Mouse (Mus musculus) natural killer cell, adult 2 months (primary cell): Measurements from ENCODE around the gene Ppm1l.

Experiments used
- DNase-seq, 2 experiments: peaks; one replicate each; pipeline ENCODE4 v3.0.0; 2022; ENCODE audit warnings: low spot score in 2 of 2

Ppm1l gene

DNA sequence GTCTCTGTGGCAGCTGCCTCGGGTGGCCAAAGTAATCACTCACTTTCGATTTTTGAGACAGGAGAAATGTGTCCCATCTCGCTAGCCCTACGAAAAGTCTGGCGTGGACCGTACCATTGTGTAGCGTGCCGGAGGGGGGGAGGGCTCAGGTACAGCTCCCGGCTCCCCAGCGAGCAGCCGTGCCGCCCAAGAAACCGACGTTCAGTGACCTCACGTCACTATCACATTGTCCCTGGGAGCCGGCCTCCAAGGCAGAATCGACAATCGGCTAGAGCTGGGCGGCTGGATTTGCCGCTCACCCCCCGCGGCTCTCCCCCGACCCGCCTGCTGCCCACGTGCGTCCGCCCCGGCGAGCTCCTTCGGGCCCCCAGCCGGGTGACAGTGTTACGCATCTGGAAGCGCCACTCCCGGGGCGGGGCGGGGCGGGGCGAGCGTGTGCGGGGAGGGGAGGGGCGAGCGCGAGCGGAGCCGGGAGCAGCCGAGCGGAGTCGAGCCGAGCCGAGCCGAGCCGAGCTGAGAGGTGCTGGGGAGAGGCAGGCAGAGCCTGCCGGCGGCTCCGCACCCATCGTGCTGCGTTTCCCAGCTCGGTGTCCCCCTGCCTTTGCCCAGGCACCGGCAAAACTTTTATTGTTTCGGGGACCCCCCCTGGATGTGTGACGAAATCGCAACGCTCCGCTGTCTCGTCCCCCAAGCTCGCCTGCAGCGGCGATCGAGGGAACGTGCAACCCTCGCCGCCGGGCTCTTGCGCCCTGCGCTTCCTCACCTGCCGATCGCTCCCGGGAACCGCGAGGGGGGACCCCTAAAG is at the start of gene Ppm1l:
Gene Ppm1l (plus strand): TSS at position 471 of the 805 bp plus-strand sequence.
- peak; percentile 92 to 95 for DNase-seq

DNA sequence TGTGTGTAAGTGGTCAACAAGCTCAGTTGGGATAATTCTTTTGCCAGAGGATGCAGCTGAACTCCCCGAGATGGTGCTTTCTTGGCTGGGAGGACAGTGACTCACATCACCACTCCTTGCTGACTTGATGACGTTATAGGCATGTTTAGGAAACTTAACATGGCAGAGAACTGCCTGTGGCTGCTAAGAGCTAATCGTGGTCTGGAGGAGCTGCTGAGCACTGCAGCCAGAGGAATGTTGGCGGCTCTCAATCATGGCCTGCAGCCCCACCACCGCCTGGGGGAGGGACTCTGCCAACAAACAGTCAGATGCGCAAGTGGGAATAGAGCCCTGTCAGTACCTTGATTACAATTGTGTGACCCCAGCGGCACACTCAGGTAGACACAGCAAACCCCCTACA is 44.8 kb upstream of the Ppm1l start:
- DNase-seq = no peak

DNA sequence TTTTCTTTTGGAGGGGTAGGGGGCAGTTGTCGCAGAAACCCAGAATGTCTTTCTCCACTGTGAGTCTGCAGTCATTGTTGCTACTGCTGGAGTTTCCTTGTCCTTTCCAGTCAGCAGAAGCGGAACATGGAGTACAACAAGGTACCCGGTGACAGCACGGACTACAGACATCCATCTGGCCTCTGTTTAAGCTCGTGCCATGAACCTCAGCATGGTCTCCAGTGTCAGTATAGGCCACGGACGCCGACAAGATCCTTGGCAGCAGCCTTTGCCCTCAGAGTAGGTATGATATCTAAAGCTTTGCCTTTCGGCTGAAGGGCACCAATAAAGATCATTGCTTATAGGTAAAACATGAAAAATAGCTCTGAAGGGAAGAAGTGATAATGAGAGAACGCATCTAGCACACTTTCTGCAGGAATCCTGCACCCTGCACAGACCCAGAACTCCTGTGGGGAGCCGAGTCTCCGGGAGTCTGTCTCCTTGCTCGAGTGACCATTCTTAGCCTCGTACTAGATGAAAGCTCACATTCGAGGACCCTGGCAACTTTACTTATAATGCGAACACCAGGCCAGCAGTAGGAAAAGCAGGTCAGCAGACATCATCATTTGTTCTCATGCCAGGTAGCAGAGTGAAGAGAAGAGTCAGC is 42.5 kb upstream of the Ppm1l start:
- DNase-seq = no peak

DNA sequence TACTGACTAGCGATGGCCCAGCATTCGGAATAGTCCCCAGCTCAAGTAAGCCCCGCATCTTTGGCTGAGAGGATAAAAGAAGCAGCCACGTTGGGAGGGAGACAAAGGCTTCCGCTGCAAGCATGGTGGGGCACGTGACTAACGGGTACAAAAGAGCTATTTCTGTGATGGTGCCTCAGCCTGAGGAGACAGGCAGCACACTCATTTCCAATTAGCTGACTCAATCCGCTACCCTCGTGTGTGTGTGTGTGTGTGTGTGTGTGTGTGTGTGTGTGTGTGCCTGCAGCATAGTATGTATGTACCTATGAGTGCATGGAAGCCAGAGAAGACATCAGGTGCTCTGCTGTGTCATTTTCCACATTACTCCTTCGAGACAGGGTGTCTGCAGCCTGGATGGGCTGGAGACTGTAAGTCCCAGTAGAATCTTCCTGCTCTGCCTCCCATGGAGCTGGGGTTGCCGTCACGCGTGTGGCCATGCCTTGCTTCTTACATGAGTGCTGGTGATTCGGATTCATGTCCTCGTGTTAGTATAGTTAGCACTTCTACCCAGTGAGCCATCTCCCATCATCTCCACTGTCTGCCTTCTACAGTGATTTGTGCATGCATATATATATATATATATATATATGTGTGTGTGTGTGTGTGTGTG is 41.9 kb upstream of the Ppm1l start:
- DNase-seq = no peak

DNA sequence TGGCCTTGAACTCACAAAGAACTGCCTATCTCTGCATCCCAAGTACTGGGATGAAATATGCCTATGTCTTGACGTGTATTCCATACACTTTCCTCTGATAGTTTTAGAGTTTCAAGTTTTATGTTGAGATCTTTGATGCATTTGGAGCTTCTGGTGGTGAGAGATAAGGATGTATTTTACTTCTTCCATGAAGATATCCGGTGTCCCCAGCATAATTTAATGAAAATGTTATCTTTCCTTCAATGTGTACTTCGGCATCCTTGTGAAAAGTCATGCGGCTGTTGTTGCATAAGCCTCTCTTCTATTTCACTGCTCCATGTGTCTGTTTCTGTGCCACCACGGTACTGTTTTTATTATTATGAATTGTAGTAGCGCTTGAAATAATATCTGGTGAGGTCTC is 38.0 kb upstream of the Ppm1l start:
- no peak for DNase-seq

DNA sequence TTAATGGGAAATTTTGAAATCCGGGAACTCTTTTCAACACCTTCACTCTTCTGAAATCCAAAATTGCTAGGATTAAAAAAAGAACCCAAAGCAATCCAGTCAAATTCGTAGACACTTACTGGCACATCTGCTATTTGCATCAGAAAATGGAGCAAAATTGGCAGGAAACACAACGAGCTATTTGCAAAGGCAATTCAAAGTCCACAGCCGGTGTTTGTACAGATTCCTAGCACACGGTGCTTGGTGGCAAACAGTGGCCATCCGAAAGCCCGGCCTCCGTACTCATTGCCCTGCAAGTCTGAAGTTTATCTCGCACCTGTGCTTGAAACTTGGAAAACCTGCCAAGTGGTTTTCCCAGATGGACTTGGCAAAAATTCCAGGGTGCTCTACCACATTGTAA is 34.3 kb upstream of the Ppm1l start:
- DNase-seq = no peak

DNA sequence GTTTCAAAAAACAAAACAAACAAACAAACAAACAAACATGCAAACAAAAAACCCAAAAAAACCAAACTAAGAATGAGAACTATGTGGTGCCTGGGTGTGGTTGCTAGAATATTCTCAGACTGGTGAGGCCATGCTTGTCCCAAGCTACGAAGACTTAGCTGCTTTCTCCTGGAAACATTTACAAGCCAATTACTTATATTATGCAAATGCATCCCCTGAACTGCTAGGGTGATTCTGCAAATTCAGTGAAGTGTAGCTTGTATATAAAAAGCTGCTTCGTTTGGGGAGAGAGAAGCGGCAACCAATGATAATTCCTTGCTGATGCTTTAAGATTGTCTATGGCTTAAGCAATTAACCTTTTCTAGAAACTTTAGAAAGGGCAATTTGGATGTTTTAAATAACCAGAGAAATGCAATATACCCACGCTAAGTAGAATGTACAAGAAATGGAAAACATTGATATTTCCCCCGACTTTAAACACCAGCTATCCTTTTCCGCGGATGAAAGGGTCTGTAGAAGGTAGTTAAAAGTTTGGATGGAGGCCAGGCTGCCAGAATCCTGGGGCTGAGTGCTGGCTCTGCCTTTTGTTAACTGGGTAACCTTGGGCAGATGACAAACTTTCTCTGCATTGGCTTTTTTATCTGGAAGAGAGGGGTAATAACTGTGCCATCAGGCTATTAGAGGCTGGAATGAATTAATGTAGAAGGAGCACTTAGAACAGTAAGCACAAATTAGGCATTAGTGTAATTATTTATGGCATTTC is 33.4 kb upstream of the Ppm1l start:
- DNase-seq = no peak

DNA sequence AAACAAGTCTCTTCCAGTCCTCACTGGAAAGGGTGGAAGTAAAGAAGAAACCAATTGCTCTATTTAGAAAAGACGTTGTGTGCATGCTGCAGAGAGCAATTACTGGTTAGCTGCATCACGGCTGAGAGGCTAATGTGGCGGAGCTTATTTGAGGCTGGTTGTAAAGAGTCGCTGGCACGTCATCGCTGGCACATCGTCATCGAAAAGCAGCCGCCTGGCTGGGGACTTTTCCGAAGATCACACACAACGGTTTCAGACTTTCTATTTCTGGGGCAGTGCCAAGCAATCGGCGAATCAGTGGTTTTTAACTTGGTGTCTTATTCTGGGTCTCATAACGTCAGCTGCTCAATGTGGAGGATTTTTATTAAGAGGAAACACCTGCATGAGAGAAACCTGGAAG is 26.8 kb upstream of the Ppm1l start:
- peak; percentile 68 to 80 for DNase-seq

DNA sequence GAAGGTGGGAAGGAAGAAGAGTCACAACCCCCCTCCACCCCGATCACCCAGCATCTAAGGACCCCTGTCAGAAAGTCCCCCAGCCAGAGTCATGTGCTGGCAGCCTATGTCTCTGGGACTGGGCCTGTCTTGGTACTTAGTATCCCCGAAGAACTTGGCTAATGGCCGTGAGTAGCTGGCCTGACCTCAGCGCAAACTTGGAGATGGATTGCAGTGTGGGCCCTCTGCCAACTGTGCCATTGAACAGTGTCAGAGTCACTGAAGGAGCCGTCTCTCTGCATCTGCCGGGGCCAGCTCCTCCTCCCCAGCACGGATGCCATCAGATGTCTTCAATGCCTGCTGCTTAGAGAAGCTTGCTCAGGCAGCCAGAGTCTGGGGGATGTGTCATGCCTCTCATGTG is 26.4 kb upstream of the Ppm1l start:
- DNase-seq = no peak

DNA sequence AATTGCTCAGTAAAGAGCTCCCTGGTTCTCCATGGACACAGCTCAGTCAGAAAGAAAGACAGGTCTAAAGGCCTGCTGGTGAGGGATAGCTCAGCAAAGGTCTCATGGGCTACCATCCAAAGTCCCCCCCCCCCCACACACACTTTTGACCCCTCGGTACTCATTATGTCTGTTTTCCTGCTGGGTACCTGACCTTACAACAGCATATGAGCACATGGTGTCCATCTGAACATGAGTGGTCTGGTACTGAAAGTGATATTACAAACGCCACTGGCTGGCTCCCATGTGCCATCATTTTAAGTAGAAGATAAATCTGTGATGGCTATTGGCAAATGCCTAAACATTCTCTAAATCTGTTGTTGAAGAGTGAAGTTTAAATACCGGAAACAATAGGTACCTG is 25.8 kb upstream of the Ppm1l start:
- DNase-seq = no peak

DNA sequence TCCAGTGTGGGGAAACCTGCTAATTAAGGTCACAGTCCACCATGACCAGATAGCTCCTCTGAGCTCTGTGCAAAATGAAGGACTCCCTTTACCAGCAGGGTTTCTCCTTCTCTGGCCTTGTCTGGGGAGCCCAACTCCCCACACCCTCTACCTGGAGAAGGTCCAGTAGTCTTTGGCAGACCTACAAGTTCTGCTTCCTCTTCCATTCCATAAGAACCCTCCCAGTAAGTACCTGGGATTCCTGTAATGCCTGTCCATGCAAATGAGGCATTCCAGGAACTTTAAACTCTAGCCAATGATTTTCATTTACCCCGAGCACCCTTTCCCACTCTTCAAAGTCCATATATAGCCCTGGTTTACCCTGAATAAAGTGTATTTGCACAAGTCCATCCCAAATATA is 24.0 kb upstream of the Ppm1l start:
- DNase-seq = no peak

DNA sequence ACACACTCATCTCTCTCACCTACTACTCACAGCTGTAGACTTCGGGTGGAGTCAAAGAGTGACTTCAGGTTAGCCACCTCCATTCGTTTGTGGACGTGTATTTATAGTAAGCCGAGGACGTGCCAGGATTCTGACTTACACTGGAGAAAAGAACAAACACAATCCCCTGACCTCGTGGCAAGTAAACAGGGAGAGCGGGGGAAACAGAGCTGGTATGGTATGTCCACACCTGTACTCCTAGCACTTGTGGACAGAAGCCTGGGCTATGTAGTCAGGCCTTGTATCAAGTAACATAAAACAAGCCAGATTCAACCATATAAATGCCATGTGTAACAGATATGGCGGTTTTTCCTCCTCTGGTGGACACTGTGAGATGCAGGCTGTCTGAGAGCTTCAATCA is 20.4 kb upstream of the Ppm1l start:
- no peak for DNase-seq

DNA sequence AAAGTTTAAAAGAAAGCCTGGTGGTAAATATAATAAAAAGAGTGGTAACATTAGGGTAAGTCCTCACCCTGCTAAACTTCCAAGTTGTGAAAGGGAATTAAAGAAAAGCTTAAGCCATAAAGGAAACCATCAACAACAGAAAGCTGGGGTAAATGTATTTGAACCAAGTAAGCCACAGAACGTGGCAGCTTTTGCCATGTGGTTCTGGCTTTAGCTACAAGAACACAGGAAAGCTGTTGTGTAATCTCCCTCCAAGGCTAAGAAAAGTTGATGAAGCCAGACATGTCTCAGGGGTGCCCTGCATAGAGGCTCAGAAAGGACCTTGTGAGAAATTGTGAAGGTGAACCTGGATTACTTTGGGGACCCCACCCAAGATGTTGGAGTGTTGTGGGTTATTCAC is 16.5 kb upstream of the Ppm1l start:
- no peak for DNase-seq

DNA sequence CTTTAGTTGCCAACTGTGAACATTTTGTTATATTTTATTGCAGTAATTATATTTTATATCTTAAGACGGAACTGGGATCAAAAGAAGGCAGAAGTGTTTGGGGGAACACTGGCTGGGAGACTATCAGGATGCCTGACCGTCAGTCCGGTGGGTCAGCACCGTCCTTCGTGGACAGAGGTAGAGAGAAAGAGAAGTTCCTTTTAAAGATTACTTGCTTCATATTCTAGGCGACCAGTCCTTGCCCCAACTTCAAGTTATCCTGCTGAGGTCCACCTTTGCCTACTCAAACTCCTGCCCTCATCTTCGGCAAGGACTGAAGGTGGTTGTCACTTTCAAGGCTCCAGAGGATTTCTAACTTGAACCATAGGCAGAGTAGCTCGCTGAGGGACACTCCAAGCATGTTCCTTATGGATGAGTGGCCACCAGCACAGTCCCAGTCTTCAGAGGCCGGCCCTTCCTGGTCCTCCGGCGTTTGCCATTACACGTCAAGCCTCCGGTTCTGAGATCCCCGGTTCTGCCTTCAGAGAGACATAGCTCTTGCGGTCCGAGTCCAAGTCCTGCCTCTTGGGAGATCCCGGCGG is 761 bp upstream of the Ppm1l start:
- no peak for DNase-seq

DNA sequence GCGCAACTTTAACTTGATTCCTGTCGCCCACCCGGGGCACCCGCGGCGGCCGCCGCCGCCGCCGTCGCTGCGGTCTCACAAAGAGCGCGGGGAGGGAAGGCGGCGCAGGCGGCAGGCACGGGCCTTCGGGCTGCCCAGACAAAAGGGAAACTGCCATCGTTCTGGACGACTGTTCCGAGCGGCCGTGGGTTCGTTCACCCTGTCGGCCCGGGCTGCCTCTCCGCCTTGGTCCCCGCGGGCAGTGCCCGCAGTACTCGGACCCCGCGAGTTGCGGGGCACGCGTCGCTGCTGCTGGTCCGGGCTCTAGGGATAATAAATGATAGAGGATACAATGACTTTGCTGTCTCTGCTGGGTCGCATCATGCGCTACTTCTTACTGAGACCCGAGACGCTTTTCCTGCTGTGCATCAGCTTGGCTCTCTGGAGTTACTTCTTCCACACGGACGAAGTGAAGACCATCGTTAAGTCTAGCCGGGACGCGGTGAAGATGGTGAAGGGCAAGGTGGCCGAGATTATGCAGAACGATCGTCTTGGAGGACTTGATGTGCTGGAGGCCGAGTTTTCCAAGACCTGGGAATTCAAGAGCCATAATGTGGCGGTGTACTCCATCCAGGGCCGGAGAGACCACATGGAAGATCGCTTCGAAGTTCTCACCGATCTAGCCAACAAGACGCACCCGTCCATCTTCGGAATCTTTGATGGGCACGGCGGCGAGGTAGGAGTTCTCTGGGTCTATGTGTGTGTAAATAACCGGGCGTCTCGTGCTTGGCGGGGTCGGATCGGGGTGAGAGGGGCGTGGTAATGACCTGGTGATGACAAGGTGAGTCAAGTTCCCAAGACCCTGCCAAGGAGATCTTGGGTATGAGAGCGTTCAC is 827 bp downstream of the Ppm1l start:
- DNase-seq = no peak

DNA sequence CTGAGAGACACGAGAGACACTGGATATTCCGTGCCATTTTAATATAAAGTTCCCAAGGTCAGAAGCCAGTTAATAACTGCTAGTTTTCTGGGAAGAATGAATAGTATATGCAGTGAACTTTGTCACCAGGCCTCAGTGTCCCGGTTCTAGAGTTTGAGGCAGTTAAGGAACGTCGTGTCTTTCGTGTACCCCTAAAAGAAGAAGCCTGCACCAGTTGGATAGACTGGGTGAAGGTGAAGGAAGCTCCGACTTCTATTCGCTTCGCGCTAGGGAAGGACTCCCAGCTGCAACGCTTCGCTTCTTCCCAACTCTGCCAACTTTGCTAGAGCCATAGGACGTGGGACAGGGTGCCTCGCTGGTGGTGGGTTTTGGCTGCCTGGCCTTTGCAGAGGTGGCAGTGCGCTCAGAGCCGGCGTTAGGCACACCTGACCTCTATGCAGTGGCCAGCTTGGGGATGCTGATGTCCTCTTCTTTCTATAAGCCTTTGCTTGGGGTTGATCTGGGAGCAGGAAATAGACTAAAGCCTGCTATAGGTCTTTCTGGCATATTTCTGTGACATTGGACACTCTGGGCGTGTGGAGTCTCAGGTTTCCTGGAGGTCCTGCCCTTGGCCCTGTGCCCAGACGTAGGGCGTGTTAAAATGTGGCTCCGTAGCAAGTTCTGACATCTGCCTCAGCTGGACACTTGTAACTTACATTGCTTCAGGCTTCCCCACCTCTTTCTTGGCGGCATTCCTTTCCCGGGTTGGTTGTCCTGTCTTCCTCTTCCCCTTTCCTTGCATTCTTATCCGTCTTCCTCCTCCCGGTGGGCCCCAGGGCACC is 1.7 kb downstream of the Ppm1l start:
- no peak for DNase-seq

DNA sequence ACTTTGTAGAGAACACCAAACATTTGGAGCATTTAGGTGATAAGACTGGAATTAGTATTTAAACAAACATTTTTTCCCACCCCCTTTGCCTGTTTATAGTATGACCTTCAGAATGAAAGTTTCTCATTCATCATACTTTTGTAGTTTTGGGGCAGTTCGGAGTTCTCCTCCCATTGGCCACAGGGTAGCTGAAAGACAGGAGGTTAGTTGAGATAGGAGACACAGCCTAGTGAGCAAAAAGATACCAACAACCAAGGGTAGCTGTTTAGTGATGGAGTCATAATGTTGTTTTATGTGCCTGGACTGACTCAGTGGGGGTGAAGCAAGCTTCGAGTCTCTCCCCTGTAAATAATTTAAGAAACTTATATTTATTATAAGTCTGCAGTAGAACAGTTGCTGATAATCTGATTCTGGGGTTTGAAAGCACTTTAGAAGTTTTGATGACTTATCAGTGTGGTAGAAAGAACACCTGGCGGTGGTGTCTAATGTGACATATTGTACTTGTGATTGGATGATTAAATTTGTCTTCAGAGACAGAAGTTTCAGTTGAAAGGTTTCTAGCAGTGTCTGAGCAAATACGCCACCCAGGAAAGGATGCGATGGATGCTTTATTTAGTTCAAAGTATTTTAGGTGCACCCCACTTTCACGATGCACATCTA is 2.5 kb downstream of the Ppm1l start:
- DNase-seq = no peak

DNA sequence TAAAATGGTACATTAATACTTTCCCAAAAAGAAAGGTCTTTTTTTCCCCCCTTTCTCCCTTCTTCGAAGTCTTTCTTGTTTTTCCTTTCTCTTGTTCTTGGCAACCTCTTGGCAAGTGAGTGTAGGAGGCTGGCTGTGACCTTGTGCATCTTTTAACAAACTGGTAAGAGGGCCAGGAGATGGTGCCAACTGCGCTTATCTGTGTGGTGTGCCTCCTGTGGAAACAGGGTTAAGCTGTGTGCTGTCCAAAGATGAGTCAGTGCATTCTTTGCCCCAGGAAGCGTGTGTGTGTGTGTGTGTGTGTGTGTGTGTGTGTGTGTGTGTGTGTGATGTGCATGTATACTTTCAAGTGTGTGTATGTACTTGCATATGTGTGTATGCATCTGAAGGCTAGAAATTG is 7.3 kb downstream of the Ppm1l start:
- no peak for DNase-seq

DNA sequence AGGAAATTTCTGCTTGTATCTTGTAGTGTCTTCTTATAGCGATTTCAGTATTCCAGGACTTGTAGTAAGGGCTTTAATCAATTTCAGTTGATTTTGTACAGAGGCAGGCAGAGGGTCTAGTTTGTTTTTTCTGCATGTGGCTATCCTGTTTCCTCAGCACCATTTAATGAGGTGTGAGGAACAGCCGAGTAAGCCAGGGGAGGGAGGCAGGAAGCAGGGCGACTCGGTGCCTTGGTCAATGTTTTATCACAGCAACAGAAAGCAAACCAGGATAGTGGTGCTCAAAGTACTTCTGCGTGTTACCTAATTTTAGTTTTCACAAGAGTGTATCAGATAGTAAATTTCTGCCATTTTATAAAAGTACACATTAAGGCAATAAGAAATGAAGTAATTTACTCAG is 13.2 kb downstream of the Ppm1l start:
- no peak for DNase-seq

DNA sequence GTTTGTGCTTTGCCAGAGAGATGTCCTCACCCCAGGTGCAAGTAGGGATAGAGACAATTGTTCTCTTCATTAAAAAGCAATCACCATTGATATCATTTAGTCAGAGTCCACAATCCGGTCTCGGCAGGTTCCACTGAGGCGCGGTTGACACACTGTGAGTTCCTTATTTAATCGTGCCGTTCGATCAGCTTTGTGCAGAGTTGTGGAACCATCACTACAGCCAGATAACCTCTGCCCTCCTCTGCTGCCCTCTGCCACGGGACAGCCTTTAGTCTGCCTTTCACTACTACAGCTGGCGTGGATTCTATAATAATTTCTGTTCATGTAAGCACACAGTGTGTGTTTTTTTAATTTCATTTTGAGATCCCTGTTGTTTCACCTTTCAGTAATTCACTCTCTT is 17.2 kb downstream of the Ppm1l start:
- DNase-seq = no peak
